Mouse (Mus musculus) B cell, adult (primary cell): ENCODE data around the gene Gdpd2. TPM values are rescaled to one million over a fixed set of nuclear protein-coding genes. Genes with fewer than 3 reads are reported as not detected.

Experiments
- total RNA-seq: library from RNA; stranded (reverse); gene quantifications from 4 replicates; pipeline ENCODE4 v1.2.4, GENCODE M21; 2023; ENCODE audit not compliant: inconsistent age

Gdpd2 gene
- not detected in 4 replicates for total RNA-seq

DNA sequence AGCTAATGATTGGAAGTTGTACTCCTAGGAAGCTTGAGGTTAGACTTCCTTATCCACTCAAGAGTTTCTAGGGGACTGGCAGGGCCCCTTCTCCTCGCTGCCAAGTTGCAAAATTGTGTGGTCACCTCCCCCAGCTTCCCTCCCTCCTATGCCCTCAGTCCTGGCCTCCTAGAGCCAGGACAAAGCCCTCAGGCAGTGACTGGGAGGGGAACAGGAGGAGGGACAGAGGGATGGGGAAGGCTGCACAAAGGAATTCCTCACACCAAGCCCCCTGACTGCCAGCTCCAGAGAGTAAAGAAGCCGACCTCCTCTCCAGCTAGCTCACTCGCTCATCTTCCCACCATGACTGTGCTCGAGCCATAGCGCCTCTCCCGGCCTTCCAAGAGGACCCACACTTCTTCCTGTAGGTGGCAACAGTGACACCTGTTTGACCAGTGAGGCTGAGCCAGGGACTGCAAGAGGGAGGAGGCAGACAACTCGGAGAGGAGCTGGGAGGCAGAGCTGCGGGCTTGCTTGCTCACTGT, at the start of gene Gdpd2:
Gene Gdpd2, plus strand, starts transcription at position 209 of the 524 bp plus-strand sequence.

DNA sequence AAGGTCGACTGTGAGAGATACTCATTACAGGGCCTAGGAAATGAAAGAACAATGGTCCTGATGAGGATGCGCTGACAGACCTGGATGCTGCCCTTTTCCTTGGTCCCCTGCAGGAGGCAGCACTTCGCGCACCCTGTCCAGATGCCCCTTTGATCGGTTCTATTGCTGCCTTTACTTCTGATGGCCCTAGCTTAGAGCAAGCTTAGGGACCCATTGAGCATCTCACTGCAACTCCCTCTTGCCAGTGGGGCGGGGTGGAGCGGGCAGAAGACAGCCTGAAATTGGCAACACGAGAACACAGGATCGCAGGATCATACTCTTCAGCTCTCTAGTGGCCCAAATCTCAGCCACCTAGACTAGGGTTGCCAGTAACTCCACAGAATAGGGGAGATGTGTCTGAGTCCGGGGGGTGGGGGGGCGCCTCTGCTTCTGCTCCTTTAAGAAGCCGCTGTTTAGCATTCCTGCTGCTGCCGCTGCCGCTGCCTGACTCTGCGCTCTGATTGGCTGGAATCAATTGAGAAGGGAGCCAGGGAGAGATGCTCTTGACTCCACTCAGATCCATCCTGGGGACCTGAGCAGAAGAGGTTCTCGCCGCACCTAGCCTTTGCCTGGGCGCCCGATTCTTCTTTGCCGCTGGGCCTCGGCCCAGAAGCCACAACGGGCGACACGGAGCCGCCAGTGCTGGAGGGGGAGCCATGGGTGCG, 37.7 kb downstream of the Gdpd2 start, which contains the start of gene Dlg3:
Gene Dlg3, plus strand, starts transcription at position 542 of the 704 bp plus-strand sequence.

Other genes with a start within 250 kb of the Gdpd2 start
- gene Igbp1, start 235.6 kb upstream of the Gdpd2 start, total RNA-seq: 52.5 to 59.3 TPM (median 57.1 TPM) in 4 replicates
- not detected in 4 replicates for gene Dgat2l6, start 205.0 kb upstream of the Gdpd2 start, total RNA-seq
- not detected in 4 replicates for gene Awat1, start 157.6 kb upstream of the Gdpd2 start, total RNA-seq
- gene P2ry4, start 135.0 kb upstream of the Gdpd2 start, total RNA-seq: not detected in 4 replicates
- gene Arr3, start 124.4 kb upstream of the Gdpd2 start, total RNA-seq: not detected in 4 replicates
- 1.2 to 2.1 TPM (median 1.5 TPM) in 4 replicates for gene Kif4, start 104.1 kb upstream of the Gdpd2 start, total RNA-seq
- 16.7 to 20.2 TPM (median 17.9 TPM) in 4 replicates for gene Pdzd11, start 103.3 kb upstream of the Gdpd2 start, total RNA-seq
- 5.5 to 7.5 TPM (median 6.5 TPM) in 4 replicates for gene Dlg3, start 37.8 kb downstream of the Gdpd2 start, total RNA-seq